Mouse (Mus musculus) CH12F3 (cell line): ENCODE measurements around the gene Olfml2b.

Experiments used
- in situ Hi-C: fragments of 300-500 bp; cut with MboI; formaldehyde crosslinking; loops from 2 replicates; pipeline ENCODE4 v1.14.3; 2020; ENCODE audit warnings: low sequenced_read_pairs

Olfml2b gene

GRCm38 (mm10) chr1:170644255-170645205 lies at the start of gene Olfml2b:
Gene Olfml2b, plus strand, starts transcription at chr1:170644532.
- in situ Hi-C loops, result loop anchor here (25.0 kb wide), 1 partner anchor 193 kb away; no protein-coding TSS in a partner anchor

GRCm38 (mm10) chr1:170594575-170594974 lies 49.8 kb upstream of the Olfml2b start:
- in situ Hi-C loops, result no loop called here

- in situ Hi-C loops, result no loop called here
Measured at GRCm38 (mm10) chr1:170605228-170606001, 38.9 kb upstream of the Olfml2b start.

GRCm38 (mm10) chr1:170607231-170607917 lies 37.0 kb upstream of the Olfml2b start:
- in situ Hi-C loops, result no loop called here

GRCm38 (mm10) chr1:170608461-170609071 lies 35.8 kb upstream of the Olfml2b start:
- in situ Hi-C loops, result no loop called here

GRCm38 (mm10) chr1:170609872-170610271 lies 34.5 kb upstream of the Olfml2b start:
- in situ Hi-C loops, result no loop called here

GRCm38 (mm10) chr1:170610289-170610688 lies 34.0 kb upstream of the Olfml2b start:
- in situ Hi-C loops, result no loop called here

GRCm38 (mm10) chr1:170610695-170611094 lies 33.6 kb upstream of the Olfml2b start:
- in situ Hi-C loops, result no loop called here

GRCm38 (mm10) chr1:170611631-170612030 lies 32.7 kb upstream of the Olfml2b start:
- in situ Hi-C loops, result no loop called here

GRCm38 (mm10) chr1:170612968-170613872 lies 31.1 kb upstream of the Olfml2b start:
- in situ Hi-C loops, result no loop called here

GRCm38 (mm10) chr1:170619686-170620374 lies 24.5 kb upstream of the Olfml2b start:
- in situ Hi-C loops, result no loop called here

- in situ Hi-C loops, result no loop called here
Measured at GRCm38 (mm10) chr1:170622934-170623333, 21.4 kb upstream of the Olfml2b start.

- in situ Hi-C loops, result no loop called here
Measured at GRCm38 (mm10) chr1:170623432-170623831, 20.9 kb upstream of the Olfml2b start.

- in situ Hi-C loops, result loop anchor here (25.0 kb wide), 1 partner anchor 207 kb away; no protein-coding TSS in a partner anchor
Measured at GRCm38 (mm10) chr1:170630489-170630888, 13.8 kb upstream of the Olfml2b start.

- in situ Hi-C loops, result loop anchor here (25.0 kb wide), 1 partner anchor 206 kb away; no protein-coding TSS in a partner anchor
Measured at GRCm38 (mm10) chr1:170631571-170631970, 12.8 kb upstream of the Olfml2b start.

GRCm38 (mm10) chr1:170632385-170632784 lies 11.9 kb upstream of the Olfml2b start:
- in situ Hi-C loops, result loop anchor here (25.0 kb wide), 1 partner anchor 205 kb away; no protein-coding TSS in a partner anchor

- in situ Hi-C loops, result loop anchor here (25.0 kb wide), 1 partner anchor 204 kb away; no protein-coding TSS in a partner anchor
Measured at GRCm38 (mm10) chr1:170632856-170633255, 11.5 kb upstream of the Olfml2b start.

GRCm38 (mm10) chr1:170638941-170639340 lies 5.4 kb upstream of the Olfml2b start:
- in situ Hi-C loops, result loop anchor here (25.0 kb wide), 1 partner anchor 198 kb away; no protein-coding TSS in a partner anchor
